Mouse (Mus musculus) embryo, embryonic 11 days (tissue): ENCODE results near the gene Stam.
"Not testable (repeated sequence)": the region's sequence is repeated elsewhere in the genome, so short reads cannot be mapped to it uniquely, and the experiment has no call there.

Source experiments
- DNase-seq: peaks from one replicate; pipeline ENCODE4 v3.0.0-alpha.2; 2015

Stam gene

DNA sequence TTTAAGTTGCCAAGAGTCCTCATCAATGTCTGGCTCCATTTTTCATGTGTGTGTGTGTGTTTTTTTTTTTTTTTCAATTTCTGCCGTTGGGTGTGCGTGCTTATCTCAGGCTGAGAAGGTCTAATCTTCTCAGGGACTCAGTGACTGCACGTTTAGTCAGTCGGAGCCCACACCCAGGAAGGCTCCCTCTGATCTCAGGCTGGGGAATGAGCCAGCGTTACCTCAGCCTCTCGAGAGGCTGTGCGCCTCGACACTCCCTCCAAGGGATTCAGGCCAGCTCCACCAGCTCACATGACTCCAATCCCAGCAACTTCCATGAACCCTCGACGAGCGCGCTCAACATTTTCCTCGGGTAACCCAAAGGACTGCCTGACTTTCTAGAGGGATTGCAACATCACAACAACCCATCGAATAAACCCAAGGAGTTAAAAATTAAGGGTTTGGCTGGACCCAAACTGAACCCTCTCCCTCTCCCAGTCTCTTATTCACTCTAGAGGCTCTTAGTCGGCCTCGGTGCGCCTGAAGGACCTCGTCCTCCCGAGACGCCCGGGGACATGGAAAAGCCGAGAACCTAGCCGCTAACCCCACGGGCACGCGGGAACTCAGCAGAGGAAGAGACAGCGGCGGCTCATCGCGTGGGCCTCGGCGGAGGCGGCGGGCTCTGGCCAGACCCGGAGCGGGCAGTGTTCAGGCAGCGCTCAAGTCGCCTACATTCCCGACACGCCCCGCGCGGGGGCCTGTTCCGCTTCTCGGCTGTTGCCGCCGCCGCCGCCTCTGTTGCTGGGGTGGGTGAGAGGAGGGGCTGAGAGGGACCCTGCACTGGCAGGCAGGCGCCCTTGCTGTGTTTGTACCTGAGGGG is at the start of gene Stam:
Gene Stam (plus strand): TSS at position 737 of the 859 bp plus-strand sequence.
- DNase-seq: peak; percentile 94

DNA sequence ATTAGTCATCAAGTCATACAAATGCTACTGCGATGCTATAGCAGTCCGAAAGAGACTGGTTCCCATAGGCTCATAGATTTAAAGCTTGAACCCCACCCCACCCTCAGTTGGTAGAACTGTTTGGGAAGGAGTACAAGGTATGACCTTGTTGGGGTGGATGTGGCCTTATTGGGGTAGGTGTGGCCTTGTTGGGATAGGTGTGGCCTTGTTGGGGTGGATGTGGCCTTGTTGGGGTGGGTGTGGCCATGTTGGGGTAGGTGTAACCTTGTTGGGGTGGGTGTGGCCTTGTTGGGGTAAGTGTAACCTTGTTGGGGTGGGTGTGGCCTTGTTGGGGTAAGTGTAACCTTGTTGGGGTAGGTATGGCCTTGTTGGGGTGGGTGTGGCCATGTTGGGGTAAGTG is 32.6 kb upstream of the Stam start:
- no peak for DNase-seq

DNA sequence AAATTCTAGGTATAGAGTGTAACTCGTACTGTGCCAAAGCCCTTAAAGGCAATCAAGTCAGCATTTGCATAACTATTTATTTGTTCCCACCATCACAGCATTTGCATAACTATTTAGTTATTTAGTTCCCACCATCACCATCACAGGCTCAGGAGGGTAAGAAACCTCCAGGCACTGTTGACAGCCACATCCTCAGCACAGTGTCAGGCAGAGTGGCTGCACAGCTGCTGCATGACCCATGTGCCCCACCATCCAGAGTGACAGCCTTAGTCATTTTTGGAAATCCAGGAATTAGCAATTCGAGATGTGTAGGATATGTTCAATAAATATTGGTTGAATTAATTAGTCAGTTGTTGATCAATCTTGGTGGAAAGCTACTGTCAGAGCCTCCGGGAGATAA is 30.9 kb upstream of the Stam start:
- no peak for DNase-seq

DNA sequence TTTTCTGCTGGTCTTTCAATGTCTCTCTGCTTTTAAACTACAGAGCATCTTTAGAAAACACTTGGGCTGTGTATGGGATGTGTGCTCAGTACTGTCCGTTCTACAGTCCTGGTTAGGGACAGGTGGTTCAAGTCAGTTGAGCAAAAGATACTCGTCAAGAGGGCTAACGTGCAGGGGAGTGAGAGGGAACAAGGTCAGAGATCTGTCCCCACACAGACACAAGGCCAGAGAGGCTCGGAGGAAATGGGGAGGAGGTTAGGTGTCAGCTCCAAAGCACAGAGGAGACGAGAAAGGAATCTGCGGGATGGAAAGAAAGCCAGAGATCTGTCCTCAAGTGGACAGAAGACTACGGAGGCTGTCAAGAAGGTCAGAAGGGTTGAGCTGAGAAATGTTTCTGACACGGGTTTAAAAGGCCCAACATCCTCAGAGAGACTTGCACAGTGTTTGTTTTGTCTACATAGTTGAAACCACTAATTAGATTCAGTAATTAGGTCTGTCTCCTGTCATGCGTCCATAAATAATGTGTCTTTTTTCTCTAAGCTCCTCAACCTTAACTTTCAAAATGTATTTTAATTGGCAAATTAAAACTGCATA is 30.2 kb upstream of the Stam start:
- DNase-seq: no peak

DNA sequence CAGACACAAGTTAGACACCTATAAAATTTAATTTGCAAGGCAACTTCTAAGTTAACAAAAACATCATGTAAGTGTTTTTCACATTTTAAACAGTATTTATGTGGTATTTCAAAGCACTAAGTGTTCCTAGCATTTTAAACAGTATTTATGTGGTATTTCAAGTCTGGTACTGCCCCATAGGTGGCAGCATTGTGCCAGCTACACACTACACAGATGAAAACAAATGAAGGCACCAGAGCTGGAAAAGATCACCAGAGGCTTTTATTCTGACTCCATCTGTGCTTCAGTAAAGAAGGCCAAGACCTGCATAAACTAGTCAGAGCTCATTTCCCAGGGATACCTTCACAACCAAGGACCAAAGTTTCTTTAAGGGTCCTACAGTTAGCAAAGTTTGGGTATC is 25.5 kb upstream of the Stam start:
- DNase-seq: peak; percentile 81

DNA sequence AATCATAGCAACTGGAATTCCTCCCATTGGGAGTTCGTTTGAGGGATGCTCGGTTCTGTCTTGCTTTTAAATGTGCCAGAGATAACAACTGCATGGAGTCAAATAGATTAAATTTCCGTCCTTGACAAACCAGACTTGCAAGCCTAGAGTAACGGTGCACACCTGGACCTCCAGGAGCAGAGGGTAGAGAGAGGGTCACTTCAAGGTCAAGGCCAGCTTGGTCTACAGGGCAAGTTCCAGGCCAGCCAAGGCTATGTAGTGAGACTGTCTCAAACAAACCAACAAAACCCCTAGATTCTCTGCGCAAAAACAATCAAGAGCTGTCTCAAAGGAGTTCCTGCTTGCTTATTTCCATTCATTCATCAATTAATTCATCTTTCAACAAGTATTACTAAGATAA is 25.1 kb upstream of the Stam start:
- DNase-seq: no peak

DNA sequence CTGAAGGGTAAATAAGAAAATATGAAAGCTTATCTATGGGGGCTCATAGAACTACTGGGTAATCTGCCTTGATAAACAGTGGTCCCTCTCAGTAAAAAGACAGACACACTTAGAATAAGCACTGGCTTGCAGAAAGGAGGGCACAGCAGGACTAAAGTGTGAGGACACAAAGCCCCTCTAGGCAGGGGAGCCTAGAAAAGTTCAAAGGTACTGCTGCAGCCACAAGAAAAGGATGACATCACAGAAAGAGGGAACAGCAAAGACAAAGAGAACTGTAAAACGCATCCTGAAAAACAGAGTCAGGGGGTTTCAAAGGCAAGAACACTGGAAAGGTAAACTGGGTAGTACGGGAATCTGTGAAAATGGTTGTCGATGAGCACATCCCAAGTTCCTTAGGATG is 20.3 kb upstream of the Stam start:
- no peak for DNase-seq

DNA sequence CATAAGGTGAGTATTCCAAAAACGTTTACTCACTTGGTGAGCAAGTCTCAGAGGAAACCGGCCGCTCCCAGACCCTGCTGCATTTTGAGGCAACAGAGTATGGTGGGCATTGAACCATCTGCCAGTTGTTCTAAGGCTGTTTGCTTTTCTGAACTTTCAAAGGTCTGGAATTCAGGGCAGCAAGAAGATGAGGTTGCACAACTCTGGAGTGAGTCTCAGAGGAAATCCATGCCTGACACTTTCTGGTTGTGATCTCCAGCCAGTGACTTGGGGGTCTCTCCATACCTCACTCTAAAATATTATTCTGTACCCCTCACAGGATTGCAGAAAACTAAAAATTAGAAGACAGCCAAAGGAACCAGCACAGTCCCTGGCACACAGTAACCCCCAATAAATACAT is 19.7 kb upstream of the Stam start:
- DNase-seq: no peak

DNA sequence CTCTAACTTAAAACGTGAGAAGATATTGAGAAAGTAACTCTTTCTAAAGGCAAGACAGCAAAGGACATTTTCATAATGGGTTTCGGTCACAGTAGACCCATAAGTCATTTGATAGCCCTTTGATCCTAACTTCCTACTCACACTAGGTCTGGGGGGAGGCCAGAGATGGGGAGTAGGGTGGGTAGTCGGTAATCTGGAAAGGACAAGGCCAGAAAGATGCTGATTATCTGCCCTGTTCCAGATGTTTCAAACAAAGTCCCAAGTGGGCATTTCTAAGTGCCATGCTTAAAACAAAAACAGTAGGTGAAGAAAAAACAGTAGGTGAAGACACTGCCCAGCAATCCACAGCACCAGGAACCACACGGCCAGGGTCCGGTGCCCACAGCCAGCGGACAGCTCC is 19.2 kb upstream of the Stam start:
- no peak for DNase-seq

DNA sequence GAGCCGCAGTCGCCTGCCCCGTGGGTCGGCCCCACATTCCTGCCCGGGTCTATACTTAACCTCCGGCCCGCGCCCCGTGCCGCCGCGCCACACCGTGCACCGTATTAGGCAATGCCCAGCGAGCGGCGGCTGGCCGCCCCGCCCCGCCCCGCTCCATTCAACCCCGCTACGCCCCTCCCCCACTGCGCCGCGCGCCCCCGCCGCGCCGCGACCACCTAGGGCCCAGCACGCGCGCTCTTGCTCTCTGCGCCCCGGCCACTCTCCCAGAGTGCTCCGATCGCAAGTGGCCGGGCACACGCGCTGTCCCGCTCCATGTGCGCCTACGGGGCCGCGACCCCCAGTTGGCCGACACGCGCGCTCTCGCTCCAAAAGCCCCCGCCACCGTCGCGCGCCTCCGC is 18.7 kb upstream of the Stam start:
- peak; percentile 94 for DNase-seq

DNA sequence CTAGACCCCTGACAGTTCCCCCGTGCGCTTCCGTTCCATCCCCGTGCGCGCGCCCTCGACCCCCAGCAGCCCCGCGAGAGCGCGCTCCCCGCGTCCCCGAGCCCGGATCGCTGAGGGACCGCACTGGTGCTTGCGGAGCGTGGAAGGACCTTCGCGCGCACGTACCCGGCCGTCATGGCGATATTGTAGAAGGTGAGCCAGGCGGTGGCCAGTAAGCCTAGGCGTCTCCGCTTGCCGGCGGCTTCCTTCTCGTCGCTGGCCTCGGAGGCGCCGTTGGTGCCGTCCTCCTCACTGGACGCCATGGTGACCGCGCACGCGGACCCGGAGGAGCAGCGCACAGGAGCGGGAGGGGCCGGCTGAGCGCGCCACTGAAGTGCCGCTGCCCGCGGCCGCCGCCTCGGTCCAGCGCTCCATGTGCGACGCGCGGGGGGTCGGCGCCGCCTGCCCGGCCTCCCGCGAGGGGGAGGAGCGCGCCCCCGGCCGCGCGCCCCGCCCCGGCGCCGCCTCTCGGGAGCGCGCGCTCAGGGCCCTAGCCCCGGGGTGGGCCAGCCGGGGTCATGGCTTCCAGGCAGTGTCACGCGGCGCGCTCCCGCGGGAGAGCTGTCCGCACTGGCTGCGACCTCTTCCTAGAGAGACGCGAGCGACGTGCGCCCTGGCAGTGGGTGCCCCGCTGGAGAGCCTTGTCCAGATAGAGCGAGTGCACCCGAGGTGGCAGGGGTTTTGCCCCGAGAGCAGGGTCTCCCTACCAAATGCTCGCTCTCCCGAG is 18.1 kb upstream of the Stam start, which contains the start of gene Hacd1:
Gene Hacd1 (minus strand): TSS at position 570 of the 766 bp plus-strand sequence.
- DNase-seq: peak; percentile 87

DNA sequence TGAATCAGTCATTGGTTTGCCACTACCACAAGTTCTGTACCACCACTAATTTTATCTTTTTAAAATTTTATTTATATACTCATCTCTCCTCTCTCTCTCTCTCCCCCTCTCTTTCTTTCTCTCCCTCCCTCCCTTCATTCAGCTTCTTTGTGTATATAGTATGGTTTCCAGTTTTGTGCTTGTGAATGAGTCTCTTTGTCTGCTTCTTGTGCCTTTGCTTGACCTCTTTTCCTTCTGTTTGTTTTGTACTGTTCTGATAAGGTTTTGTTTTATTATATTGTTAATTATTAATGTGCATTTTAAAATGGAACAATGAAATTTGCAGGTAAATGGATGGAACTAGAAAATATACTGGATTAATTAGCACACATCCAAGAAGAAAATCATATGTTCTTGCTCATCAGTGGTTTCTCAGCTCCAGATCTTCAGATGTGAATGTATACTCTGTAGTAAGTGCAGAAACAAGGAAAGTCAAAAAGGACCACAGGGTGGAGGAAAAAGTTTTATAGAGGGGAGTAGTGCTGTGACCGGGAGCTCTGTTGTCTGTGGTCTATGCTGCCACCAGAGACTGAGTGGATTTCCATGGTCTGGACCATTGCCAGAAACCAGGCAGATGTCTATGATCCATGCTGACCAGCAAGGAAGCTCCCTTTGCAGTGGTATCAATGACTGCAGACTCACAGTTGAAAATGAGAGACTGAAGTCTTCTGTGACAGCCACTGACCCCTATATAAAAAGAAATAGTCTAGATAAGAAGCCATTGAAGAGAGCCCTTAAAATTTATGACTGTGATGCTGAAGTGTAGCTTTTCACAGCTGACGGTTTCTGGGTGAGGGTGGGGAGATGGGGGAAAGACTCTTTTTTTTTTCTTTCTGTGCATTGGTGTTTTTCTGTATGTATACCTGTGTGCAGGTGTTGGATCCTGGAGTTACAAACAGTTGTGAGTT is 7.9 kb upstream of the Stam start:
- DNase-seq: no peak

DNA sequence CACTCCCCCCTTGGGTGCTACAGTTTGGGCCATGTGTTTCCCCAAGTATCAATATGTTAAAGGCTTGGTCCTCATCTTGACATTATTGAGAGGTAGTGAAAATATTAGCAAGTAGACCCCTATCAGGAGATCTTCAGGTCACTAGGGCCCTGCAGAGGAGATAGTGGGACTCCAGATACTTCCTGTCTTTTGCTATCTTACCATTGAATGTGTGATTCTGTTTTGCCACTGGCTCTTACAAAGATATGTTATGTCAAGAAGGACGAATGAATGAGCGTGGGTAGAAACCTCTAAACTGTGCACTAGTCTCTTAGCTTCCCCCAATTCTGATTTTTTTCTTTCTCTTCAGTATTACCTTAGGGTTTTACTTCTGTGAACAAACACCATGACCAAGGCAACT is 4.9 kb upstream of the Stam start:
- DNase-seq: no peak

DNA sequence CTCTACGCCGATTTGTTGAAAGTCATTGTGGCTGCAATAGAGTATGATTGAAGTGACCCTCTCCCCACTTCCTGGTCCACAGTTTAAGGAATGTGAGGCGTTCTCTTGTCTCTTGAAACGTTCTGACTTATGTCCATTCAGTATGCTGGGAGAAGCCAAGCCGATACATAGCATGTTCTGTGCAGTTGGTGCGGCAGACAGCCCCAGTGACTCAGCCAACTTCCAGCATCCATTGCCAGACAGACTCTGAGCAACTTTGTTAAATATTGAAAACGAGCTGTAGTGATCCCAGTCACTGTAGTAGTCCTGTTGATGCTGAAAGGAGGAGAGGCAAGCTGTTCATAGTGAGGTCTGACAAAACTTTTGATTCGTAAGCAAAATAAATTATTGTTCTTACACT is 3.4 kb upstream of the Stam start:
- no peak for DNase-seq

DNA sequence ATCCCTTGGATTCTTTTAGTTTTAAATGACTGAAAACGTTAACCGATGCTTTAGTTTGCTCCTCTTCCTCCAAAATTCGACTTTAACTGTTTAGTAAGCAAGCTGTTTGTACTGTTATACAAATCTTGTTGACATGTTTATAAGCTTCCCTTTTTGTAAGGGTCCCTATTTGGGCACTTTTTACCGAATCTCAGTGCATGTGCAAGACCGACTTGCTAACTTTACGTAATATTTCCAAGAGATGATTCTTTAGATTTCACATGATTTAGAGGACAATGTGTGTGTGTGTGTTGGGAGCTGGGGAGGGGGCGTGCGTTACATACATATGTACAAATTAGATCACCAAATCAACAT is 913 bp upstream of the Stam start:
- no peak for DNase-seq

DNA sequence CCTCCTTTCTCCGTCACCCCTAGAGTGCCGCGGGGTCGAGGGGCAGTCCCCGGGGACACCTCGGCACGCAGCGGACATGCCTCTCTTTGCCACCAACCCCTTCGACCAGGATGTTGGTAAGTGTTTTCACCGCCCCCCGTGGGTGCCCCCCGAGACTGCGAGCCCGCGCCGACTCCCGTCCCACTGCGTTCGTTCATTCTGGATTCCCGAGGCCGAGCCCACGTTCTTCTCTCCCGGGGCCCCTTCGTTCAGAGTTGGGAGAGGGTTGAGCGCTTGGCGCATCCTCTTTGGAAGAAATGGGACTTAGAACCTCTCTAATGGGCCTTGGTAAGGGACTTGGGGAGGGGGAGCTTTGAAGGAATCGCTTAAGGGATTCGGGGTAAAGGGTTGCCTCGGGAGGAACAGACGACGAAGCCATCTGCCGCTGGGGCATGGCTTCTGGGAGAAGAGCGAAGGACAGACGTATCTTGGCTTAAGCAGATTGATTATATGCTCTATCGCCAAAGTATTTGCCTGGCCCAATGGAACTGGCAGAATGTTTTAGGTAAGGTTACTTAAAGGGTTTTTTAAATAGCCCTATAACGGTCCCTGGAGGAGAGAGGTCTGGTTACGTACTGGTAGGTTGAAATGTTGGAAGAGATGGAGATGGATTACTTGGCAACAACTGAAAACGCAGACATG is 463 bp downstream of the Stam start:
- peak; percentile 39 for DNase-seq

DNA sequence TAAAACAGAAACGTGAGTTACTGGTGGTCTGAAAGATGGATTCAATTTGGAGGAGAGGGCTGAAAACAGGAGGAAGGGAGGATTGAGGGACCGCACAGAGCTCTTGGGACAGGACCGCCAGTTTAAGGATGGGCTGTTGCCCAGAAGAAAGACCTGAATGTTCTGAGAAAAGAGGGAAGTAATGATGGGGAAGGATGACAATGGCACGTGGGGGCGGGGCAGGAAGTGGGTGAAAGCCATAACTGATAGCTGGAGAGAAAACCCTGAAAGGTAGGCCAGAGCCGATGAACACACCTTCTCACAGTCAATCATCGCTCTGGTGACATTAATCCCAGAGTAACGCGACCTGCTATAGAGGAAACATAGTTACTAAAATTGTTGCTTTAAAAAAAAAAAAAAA is 4.6 kb downstream of the Stam start:
- not testable (repeated sequence) for DNase-seq

DNA sequence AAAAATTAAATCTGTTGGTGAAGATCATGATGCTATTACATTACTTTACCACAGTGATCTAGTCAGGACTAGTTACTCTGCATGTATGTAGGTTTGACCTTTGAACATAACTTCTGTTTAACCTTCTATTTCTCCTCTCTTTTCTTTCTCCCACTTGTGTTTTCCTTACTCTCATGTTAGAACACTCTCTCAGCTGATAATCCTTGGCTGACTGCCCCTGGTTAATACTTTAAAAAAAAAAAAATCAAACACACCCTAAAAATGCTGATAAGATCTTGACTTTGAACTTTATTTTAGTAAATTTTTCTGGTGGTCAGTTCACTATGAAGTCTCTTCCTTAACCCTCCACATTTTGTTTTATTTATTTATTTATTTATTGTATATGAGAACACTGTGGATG is 26.6 kb downstream of the Stam start:
- DNase-seq: no peak

DNA sequence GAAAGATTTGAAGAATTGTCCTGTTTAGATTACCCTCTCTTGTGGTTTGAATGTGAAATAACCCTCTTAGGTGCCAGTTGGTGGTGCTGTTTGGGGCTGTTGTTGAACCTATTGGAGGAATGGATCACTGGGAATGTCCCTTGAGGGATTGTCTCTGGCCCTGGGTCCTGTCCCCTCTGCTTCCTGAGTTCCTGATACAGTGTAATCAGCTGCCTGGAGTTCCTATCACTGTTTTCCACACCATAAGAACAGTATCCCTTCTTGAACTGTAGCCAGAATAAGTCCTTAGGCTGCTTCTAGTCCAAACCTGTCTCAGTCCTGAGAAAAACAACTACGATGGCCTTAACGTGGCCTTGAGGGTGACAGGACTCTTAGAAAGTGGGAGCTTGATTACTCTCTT is 28.7 kb downstream of the Stam start:
- DNase-seq: no peak

DNA sequence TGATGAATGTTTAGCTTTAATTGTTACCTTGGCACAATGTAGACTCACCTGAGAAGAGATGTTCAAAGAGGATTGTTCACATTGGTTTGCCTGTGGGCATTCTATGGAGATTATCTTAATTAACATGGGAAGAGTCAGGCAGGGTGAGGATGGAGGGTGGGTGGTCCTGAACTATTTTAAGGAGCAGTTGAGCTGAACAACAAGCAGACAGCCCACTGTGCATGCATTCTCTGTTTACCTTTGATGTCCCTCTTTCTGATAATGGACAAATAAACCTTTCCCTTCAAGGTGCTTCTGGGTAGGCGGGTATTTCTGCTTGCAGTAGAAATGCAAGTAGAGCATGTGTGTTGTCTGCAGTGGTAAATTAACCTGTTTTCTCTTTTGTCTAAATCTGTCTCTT is 30.0 kb downstream of the Stam start:
- no peak for DNase-seq

DNA sequence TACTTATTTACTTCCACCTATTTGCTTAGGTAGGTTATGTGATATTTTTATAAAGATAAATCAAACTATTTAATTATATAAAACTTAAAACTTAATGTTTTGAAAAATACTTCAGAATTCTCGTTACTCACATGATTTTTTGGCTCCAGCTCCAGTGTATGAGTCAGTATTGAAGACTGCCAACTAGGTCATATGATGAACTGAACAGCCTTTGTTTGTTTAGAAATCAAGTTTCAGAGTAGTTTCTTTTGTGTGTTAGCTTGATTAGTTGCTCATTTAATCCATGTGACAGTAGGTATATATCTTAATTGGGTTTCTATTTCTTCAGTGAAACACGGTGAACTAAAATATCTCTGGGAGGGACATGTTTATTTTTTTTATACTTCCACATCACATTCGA is 33.8 kb downstream of the Stam start:
- no peak for DNase-seq

DNA sequence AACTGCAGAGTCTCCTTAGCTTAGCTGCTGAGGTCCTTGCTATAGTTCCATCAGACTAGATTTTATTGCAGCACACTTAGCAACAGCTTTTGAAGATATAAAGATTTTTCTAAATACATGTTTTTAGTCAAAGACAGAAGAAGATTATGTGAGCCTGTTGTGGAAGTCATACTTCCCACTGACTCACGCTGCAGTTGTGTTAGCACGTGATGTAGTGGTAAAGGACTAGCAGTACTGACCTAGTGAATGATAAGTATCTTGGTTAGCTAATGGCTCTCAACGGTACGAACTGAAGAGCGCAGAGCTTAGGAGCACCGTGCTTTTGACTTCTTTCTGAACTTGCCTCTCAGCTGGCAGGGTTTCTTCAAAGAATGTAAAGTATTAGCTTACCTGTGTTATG is 52.5 kb downstream of the Stam start:
- DNase-seq: no peak
